Mouse (Mus musculus): Measurements from ENCODE around the gene Mlip.

Mlip gene

DNA sequence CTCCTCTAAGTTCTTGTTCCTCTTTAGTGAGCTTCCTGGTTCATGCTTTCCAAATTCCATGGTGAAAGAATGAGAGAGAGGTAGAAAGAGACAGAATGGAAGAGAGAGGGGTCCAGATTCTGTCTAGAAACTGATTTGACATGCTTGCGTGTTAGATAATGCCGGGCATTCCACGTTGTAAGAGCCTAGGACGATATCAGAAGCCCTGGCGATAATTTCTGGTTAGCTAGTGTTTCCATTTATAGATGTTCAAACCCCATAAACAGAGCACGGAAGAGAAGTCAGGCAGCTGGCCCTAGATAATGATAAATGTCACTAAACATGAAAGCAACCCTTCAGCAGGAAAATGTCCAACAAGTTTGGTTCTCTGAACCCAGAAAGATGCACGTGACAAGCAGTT lies 5.1 kb downstream of the Mlip start:
- DNase-seq (ENCODE audit: extremely low read depth, low read depth), result no peak

DNA sequence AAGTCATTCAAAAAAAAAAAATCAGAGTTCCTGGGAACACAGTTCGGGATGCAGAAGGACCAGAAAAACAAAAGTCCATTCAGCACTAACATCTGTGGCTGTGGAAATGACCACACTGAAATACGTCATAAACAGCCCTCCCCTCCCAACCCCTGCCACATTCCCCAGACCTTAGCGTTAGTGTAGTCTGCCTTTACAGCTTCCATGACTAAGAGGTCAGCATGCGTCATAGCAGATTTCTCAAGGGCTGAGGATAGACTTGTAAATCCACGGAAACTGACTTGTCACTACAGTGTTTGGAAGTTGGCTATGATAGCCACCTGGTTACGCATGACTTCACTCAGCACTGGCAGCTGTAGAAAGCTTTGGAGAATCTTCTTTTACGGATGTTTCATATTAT lies 8.5 kb downstream of the Mlip start:
- no peak for DNase-seq (ENCODE audit: extremely low read depth, low read depth)

DNA sequence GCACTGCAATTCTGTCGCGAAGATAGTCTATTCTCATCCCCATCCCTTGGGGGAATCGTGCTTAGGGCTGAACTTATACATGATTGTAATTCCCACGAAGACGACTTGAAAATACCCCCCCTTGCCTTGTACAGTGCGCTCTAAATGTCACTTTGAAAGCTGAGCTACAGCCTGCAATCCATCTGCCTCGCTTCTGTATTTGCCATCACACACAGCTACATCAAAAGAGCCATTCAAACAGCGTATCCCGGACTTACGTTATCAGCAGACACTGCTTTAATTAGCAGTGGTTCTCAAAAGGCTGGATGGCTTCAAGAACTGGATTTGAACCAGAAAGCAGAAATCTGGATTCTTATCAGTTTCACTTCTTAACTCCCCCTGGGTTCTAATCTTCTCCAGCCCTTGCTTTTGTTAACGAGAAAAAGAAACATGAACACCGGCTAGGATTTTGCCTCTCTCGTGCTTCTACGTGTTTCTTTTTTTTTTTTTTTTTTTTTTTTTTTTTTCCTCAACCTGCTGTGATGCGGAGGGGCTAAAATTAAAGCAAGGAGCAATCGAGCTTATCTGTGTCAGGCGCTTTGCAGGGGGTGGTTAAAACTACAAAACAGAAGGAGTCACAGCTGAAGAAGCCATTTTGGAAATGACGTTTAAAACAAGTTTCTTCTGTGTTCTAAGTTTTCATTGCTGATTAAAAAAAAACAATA lies 12.5 kb downstream of the Mlip start:
- DNase-seq (ENCODE audit: extremely low read depth, low read depth), result no peak

DNA sequence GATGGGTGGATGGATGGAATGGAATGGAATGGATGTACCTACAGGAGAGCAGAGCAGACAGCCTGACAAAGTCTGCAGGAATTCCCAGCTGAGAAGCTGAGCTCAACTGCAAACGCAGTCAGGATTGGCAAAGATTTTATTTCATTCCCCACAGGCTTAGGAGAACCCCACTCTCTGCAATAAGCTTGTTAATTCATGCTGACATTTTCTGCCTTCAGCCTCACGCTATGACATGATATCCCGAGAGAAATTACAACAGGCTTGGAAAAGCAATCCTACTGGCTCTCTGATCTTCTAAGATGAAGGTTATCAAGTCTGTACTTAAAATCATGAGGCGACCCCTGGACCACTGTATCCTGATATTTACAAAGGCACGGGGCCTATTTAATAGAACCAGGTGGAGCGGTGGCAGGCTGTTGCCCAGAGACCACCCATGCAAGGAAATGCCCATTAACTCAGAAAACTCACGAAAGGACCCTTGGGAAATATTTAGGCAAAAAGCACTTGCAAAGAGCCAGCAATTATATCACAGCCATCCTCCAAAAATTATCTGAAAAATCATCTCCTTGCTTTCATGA lies 13.1 kb downstream of the Mlip start:
- DNase-seq (ENCODE audit: extremely low read depth, low read depth), result no peak

DNA sequence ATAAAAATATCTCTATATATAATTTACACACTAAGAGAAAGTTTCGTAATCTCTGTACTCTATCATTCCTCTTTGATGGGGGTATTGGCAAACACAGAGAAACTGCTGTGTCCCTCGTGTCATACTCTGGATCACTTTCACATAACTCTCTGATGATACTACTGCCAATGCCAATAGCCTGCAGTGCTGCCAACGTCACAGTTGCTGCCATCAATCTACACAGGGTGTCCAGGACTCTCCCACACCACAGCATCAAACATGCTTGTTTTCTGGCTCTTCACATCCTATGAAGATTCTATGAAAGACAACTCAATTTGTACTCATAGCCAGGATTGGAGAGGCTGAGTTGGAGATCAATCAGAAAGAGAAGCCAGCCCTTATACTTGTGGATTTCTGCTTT lies 17.4 kb downstream of the Mlip start:
- no peak for DNase-seq (ENCODE audit: extremely low read depth, low read depth)

DNA sequence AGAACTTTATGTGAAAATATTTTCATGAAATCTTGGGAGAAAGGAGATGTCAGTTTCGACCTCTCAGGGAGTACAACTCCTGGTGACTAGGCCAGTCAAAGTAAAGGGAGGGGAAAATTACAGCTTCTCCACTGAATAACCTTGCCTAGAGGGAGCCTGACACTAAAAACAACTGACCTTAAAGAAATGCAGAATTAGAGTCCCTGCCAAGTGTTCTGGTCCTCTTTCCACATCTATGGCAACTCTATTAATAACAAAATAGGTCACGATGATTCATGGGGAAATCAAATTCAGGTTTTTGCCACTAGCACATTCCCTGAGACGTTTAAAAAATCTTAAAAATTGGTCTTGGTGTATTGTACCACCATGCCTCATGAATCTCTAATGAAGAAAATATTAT lies 34.4 kb downstream of the Mlip start:
- no peak for DNase-seq (ENCODE audit: extremely low read depth, low read depth)

DNA sequence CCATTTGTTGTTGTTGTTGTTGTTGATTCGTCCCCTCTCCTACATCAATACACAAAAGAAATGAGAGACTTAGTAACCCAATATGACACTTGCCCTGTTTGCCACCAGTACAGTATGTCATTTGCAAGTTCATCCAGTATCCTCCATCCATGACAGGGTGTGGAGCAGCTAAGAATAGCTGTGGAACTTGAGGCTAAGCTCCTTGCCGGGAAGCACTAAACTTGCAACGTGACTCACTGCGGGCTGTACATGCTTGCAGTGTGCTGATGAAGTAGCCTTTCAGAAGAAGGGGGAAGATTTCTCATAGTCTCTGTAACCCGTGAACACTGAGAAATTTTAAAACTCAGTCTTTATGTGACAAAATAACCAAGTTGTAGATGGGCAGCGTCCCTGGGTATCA lies 42.2 kb downstream of the Mlip start:
- DNase-seq (ENCODE audit: extremely low read depth, low read depth), result no peak

DNA sequence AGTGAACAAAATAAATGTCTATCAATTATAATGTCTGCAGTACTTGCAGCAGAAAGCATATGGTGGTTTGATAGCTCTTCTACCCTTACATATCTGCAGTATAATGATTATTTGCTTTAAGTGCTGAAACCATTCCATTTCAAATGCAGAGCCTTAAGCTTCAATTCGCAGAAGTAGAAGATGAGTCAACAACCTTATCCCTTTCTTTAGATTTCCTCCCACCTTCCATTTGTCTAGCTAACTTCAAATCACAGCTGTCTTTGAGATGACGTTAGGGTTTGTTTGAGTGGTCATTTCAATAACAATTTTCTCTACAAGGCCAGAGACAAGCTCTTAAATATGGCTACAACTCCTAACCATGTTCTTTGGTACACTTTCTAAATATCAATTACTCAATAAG lies 47.4 kb downstream of the Mlip start:
- no peak for DNase-seq (ENCODE audit: extremely low read depth, low read depth)

DNA sequence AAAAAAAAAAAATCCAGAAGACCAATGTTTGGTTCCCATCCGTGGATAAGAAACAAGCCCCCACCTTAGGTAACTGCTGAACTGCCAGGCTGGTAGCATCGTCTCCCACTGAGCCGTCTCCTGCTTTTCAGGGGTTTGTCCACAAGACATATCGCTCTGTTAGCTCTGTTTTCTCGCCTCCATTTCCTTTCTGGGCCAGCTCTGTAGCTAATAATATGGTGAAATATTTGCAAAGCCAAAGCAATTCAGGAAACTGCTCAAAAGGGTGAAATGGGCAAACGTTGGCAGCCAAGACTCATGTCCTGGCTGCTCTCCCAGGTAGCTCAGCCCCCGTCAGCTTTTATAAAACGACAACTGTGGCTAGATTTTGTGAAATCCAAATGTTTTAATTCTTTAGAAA lies 50.4 kb downstream of the Mlip start:
- no peak for DNase-seq (ENCODE audit: extremely low read depth, low read depth)

DNA sequence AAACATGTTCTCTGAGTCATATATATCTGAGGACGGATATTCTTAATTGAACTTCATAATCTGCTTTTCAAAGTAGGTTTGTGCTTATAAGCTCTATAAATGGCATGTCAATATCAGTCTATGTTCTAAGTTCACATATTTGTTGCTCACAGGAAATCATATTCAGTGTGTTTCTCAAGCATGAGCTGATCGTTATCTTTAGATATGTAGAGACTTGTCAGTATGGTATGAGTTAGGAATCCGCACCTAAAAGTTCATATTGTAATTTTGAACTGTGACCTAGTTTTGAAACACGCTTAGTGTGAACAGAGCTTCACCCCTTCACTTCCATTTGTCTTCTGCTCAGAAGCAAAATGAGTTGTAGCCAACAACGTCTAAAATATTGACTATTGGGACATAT lies 64.8 kb downstream of the Mlip start:
- no peak for DNase-seq (ENCODE audit: extremely low read depth, low read depth)

DNA sequence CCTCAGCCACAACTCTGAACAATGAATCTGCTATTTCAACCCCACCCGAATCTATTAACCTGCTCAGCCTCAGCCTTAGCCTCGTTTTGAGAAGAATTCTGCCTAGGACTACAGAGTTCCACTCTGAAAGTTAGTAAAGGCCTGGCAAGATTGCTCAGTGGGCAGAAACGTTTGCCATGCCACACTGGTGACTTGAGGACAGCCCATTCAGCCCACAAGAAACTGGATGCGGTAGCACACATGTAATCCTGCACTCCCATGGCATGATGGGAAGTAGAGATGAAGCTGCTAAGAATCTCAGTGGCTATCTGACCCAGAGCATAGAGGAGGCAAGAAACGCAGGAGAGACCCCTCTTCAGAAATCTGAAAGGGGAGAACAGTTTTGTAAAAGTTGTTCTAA lies 73.4 kb downstream of the Mlip start:
- no peak for DNase-seq (ENCODE audit: extremely low read depth, low read depth)

DNA sequence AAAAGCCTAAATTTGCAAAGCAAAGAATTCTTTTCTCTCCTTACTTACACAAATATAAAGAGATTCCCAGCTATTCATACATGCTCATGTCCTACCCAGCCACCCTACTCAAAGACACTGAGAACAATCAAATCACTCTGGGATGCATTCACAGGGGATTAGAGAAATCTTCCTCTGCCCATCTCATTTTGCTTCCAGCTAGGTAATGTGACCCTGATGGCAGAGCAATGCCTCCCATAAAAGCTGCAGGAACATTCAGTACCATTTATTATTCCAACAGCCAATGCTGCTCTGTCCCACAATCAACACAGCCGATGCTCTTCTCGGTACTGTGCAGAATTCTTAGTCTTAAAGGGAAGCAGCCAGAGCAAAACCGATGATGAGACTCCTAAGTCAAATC lies 74.7 kb downstream of the Mlip start:
- DNase-seq (ENCODE audit: extremely low read depth, low read depth), result no peak

DNA sequence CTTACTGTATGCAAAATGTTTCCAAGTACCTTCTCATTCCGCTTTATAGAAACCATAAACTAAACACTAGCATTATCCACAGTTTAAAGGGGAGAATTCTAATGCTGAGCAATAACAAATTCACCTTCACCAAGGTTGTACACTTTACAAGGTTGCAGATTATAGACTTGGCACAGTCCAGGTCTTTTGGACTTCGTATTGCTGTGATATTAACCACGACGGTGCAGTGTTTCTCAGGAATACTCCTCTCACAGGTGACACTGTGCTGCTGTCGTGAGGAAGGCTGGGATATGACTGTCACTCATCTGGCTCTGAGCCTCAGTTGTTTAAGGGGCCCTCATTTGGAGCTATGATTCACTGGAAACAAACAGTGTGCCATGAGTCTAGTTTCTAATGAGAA lies 75.5 kb downstream of the Mlip start:
- no peak for DNase-seq (ENCODE audit: extremely low read depth, low read depth)

DNA sequence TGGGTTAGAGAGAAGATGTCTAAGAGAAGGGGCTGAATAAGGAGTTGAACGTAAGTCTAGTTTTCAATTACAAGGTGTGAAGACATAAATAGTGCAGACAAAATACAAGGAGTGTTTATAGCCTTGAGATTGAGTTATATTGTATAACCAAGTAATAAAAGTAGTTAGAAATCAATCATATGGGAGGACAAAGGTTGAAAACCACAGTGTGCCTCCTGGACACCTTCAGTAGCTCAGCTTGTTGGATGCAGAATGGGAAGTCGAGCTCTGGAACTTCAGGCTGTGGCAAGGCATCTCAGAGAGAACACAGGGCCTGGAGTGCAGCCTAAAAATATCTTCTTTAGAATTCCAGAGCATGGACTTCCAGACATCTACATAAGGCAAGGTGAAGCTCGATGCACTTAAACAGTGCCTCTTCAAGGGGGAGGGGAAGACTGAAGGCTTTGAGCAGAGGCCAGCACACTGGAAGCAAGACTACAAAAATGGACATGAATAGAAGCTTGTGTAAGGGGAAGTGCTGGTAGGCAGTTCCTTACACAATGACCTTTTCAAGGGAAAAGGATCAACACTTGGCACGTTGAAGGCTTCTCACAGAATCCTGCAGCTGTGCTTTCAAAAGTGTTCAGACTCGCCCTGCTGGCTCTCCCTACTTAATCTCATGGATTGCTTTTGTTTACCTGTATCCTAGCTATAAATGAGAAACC lies 76.2 kb downstream of the Mlip start:
- DNase-seq (ENCODE audit: extremely low read depth, low read depth), result no peak

DNA sequence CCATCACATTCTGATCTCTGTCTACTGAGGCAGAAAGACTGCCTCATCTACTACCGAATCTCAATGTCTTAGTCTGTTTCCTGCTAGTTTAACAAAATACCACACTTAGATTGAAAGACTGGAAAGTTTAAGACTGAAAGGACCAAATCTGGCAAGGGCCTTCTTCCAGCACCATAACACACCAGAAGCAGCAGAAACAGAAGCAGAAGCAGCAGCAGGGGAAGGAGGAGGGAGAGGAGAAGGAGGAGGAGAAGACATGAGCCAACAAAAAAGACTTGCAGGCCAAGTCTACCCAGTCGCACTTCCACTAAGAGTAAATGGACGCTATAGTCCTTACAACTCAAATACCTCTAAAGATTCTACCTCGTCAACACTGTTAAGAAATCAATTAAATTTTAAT lies 80.0 kb downstream of the Mlip start:
- no peak for DNase-seq (ENCODE audit: extremely low read depth, low read depth)

DNA sequence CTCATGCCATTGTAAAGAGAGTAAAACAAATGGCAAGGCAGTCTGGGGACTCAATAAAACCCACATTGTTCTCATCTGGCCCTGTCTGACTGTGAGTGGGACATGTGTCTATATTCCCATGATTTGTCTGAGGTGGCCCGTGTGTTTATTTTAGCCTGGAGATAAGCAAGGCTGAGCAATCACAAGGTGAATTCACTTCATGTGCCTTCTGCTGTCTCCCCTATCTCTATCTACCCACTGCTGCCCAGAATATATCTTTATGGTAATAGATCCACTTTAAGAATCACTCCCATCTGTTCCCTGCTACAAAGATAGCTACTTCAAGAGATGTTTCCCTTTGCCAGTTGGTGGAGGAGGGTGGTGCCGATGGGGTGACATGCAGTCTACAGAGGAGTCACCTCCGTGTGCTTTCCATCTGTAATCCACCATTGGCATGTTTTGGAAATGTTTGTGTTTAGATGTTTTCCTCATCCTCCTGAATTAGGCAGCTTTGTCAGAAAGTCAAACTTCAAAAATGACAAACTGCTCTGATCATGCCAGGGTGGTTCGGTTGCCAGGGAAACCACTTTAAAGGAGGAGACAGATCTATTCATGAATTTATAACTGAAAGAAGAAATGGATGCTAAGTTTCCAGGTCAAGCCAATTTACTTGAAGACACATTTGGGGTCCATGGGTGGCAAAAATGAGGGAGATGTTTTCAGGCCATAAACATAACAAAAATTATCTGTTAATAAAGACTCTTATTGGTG lies 87.3 kb downstream of the Mlip start:
- DNase-seq (ENCODE audit: extremely low read depth, low read depth), result no peak

DNA sequence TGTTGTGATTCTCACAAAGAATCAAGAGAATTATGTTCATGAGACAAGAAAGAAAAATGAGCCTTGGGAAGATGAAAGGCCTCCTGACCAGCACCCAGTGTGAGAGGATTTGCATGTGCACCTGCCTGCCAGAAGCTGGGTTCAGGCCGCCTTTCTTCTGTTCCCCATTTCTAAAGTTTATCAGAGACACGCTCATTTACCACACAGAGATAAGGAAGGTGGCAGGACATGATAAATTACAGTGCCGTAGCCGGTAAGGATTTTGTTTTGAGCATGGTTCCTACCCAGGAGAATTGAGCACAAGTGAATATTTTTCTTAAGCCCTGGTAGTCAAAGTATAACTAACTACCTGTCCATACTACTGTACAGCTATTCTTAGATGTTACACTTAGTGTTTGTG lies 93.7 kb downstream of the Mlip start:
- DNase-seq (ENCODE audit: extremely low read depth, low read depth), result peak; percentile 49

DNA sequence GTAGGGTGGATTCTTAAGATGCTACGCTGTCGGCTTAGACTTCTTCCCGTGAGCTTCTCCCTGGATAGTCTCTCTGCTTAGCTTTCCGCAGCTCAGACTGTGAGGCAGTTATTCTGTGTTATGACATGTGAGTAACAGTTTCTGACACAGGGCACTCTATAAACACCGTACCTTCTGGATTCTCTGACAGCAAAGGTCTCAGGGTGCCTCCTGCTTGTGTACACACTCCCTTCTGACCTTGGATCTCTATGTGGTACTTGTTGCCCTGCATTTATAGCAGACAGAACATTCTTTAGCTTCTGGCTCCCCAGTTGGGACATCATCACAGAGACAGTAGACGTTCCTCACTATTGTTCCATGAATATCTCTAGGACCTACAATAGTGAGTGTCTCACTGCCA lies 94.5 kb downstream of the Mlip start:
- DNase-seq (ENCODE audit: extremely low read depth, low read depth), result no peak

DNA sequence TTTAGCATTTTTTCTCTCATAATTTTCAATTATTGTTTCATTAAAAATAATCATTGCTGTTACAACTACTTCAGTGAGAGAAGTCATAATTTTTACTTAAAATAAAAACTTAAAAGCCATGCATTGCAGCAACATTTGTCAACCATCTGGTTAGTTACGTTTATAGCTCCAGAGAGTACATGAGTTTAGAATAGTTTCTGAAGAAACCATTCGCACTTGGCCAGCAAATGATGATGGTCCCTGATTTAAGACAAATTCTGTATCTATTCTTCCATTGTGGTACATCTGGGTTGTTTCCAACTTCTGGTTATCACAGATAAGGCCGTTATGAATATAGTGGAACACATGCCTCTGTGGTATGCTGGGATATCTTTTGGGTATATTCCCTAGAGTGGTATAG lies 98.3 kb downstream of the Mlip start:
- peak; percentile 5 for DNase-seq (ENCODE audit: extremely low read depth, low read depth)

DNA sequence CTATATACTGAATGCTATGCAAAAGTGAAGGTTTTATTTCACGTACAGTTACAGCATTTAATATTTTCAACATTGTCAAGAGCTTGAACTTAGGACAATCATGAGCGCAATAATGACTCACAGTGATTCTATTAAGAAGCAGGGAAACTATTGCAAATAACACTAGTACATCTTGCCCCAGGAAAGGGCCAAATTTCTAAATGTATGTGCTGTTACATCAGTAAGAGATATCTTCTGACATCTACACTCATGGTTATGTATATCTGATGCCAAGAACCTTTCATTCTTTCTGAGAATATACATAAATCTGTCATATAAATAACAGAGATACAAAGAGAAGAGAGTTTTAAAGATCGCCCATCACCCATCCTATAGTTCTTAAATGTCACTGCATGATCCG lies 100.0 kb downstream of the Mlip start:
- no peak for DNase-seq (ENCODE audit: extremely low read depth, low read depth)

DNA sequence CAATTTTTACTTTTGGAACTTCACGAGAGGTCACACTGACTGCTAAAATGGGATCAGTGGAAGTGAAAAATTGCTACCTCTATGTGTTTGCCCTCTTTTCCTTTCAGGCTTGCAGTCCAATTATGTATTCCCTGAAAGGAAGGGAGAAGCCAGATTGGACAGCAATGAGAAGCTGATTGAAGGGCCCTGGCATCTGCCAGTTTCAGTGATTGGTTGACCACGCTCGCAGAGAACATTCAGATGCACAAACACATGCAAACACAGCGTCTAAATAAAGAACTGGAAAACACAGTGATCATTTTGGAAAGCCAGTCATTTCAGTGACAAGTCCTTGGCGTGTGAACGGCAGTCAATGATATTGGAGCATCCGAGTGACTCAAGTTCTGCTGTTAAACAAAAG lies 100.6 kb downstream of the Mlip start:
- DNase-seq (ENCODE audit: extremely low read depth, low read depth), result no peak

DNA sequence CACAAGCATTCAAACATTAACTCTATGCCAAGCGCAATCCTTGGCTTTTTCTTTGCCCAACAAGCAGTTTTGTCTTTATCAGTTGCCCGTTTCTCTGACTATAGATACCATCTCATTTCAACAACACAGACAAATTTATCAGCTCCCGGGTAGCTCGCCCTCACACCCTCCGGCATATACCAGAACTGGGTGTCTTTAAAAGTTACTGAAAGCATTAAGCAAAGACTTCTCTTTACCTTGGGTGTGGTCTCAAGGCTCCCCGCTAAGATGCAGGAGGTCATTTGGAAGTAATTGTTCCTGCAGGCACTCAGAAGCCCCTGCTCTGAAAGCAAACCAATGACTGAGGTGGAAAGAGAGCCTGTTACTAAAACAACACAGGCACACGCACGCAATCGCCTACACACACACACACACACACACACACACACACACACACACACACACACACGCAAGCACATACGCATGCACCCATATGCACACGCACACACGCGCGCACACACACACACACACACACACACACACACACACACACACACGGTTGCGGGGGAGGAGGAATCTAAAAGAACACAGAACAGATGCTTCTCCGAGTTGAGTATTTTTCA lies 101.2 kb downstream of the Mlip start:
- DNase-seq (ENCODE audit: extremely low read depth, low read depth), result no peak

Data from MEL-GATA-1-ER (cell line).